Mouse (Mus musculus): ENCODE results near the gene Lrrc29.

Gene Lrrc29

DNA sequence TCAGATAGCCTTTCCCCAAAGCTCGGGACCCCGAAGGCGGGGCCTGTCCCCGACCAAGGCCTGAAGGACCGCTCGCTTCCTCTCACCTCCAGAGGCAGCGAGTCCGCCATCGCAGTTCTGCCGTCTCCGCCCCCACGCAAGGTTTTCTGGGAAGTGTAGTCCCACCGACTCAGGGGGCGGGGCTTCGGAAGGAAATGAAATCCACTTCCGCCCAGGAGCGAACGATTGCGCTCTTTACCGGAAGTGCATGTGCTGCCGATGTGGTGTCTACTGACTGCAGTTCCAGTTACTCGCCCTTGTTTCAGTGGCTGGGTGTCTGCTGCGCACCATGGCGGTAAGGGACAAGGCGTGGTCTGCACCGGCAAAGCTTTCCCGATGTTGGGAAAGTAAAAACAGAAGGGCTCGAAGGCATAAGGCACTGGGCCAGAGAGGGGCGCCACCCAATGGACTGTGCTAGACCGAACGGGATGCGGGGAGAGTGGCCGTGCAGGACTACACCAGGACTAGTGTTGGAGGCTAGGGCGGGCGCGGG is at the start of gene Lrrc29, which contains the start of gene Tmem208:
Gene Lrrc29, minus strand, starts transcription at position 138 of the 532 bp plus-strand sequence.
Gene Tmem208, plus strand, starts transcription at position 214 of the 532 bp plus-strand sequence.
- peak; percentile 98 for DNase-seq

DNA sequence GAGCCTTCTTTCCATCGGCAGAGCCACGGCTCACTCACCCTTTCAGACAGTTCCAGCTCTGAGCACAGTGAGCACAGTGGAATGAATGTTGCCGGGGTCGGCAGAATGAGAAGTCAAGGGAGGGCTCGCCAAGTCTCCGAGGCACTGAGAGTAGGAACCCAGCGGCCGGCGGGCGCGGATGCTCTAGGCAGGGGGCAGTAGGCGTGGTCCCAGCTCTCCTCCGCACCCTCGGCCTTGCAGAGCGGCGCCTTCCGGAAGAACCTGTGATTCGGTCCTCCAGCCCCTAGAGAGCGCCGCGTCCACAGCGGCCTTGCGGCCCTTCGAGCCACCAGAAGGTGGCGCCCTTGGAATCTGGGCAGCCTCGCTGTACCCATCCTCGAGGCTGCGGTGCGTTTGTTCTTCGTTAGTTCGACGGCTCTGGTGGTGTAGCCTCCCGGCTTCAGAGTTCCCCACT is 48.5 kb upstream of the Lrrc29 start:
- peak; percentile 11 for DNase-seq

DNA sequence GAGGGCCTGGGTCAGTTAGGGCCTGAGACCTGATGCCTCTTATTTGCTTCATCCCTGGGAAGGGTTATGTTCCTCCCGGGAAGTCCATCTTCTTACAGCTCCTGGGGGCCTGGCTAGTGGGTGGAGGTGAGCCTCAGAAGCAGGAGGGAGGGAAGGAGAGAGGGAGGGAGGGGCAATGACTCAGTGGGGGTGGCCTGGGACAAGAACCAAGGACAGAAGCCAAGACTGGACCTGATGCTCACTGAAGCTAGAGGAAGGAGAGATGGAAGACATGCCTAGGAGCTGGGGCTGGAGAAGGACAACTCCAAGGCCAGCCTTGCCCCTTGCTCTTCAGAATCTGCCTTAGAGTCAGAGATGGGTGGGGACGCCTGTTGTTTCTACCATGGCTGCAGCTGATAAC is 47.0 kb upstream of the Lrrc29 start, which contains the start of gene Plekhg4:
Gene Plekhg4, plus strand, starts transcription at position 243 of the 400 bp plus-strand sequence.
- no peak for DNase-seq

DNA sequence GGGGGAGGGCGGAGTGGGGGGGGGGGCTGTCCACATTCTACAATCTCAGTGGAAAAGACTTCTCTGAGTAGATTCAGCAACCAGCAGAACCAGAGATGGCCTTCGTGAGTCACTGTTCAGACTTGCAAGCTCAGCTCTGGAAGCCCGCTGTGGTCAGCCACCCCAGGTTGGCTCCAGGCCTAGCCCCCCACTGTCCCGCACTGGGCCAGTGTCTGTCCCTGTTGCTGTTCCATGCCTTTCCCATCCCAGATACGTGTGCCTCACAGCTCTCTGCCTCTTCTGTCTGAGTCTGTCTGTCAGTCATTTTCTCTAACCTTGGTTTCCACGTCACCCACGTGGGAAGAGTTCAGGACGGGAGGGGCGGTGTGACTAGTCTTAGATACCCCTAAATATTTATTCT is 46.4 kb upstream of the Lrrc29 start:
- DNase-seq: no peak

DNA sequence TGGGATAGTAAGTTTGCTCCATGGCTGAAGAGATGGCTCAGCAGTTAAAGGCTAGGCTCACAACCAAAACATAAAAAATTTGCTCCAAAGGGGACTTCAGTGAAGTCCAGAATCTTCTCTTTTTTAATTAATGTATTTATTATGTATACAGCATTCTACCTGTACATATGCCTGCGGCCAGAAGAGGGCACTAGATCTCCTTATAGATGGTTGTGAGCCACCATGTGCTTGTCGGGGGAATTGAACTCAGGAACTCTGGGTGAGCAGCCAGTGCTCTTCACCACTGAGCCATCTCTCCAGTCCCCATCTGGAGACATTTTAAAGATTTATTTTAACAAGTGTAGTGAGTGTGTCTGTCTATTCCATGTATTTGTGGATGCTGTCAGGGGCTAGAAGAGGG is 41.0 kb upstream of the Lrrc29 start:
- peak; percentile 29 for DNase-seq

DNA sequence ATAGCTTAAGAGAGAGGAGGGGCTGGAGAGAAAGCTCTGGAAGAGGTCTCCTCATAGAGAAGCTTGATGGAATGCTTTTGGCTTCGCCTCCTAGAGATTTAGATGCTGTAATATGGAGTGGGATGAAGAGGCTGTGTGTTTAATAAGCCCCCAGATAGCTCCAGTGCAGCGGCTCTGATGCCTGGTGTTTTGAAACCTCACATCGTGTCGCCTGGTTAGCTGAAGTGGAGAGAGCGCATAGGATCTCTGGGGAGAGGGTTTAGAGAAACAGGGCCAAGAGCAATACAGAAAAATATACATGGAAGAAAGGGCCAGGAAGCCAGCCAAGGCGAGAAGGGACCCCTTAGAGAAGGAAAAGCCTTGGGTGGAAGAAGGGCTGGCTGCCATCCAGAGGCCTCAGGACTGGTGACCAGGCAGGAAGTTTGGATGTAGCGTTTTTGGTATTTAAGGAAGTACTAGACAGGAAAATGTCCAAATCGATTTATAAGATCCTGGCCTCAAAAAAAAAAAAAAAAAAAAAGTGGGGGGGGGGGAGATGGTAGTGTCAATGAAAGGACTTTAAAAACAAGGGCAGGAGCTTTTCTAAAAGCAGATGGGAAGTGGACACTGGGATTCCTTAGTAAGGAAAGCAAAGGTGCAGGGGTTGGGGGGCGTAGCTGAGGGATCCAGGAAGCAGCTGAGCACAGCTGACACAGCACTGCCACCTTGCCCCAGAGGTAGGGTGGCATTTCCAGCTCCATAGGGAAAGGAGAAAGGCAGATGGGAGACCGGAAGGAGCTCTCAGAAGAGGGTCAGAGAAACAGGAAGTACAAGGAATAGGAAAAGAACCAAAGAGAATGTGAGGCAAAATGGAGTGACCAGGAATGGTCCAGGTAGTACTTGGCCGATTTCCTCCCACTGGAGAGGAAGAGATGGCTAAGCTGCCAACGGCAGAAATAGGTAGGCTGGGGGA is 35.9 kb upstream of the Lrrc29 start:
- DNase-seq: no peak

DNA sequence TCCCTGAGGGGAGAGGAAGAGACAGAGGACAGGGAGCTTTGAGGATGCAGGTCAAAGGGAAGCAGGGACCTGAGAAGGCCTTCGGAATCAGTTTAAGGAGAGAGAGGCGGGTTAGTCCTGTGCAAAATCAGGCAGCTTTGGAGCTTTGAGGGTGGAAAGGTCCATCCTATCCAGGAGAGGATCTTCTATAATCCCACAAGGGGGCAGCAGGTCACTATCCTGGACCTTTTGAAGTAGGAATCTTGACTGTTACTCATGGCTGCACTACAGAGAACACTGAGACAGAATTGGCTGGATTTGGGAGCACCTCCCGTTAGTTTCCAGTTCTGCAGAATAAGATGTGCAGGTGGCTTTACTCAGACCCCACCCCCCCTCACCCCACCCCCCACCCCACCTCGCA is 33.6 kb upstream of the Lrrc29 start:
- no peak for DNase-seq

DNA sequence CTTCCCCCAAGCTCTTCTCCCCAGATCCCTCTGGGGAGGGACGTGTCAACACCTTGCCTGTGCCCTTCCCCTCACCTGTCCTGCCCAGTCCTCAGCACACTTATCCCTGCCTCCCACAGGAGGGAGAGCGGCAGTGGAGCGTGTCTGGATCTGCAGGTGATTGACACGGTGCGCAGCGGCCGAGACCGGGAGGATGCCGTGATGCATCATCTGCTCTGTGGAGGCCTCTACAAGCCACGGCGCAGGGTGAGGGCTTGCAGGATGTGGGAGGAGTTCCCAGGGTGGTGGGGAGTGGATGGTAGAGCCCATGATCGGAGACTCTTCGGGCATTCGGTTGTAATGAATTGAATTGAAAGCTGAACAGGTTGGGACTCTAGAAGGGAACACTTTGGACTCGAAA is 33.1 kb upstream of the Lrrc29 start:
- no peak for DNase-seq

DNA sequence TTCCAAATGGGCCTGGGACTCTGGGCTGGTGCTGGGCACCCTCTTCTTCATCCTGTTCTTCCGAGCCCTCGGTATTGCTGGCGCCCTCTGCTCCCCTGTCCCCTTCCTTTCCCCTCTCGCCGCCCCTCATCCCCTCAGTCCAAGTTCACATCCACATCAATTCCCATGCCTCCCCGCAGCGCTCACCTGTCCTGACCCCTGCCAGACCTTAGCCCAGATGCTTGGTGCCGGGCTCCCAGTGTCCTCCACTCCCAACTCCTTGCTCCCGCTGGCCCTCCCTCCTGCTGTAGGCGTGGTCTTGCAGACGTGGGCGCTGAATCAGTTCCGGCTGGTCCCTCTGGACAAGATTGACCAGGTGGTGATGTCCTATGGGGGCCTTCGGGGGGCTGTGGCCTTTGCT is 30.6 kb upstream of the Lrrc29 start:
- DNase-seq: no peak

DNA sequence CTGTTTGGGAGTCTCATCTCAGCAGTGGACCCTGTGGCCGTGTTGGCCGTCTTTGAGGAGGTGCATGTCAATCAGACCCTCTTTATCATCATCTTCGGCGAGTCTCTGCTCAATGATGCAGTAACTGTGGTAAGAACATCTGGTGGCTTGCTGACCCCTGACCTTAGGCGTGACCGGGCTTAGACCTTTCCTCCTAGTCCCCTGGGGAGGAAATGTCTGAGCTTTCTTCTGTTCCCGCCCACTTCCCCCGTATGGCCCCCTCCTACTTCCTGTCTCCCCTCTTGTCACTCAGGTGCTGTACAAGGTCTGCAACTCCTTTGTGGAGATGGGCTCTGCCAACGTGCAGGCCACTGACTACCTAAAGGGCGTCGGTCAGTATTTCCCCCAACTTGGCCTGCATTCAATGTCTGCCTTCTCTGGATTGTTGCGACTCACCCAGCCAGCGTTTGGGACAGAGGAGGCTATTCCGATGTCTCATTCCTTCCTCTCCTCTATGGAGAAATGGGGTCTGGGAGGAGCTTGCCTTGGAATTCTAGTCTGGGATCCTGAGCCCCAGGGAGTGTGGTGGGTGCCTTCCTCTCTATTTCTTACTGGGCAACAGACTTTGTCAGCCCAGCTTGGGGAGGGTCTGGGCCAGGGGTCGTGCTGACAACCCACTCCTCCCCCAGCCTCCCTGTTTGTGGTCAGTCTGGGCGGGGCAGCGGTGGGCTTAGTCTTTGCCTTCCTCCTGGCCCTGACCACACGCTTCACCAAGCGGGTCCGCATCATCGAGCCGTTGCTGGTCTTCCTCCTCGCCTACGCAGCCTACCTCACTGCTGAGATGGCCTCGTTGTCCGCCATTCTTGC is 29.3 kb upstream of the Lrrc29 start:
- peak; percentile 65 for DNase-seq

DNA sequence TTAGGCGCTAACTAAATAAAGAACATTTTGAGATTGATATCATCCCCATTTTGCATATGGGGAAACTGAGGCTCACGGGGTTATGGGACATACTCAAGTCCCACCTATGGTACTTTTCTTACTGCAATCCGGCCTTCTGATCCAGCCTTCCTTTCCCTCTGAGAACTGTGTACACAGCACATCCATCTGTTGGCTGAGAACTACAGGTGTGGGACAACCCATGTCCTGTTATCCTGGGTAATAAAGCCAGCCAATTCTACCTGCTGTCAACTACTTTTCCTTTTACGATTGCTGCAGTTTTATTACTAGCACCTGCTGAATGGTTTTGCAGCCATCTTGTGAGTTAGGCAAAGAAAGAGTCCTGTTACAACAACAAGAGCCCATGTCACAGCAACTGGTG is 28.5 kb upstream of the Lrrc29 start:
- DNase-seq: no peak

DNA sequence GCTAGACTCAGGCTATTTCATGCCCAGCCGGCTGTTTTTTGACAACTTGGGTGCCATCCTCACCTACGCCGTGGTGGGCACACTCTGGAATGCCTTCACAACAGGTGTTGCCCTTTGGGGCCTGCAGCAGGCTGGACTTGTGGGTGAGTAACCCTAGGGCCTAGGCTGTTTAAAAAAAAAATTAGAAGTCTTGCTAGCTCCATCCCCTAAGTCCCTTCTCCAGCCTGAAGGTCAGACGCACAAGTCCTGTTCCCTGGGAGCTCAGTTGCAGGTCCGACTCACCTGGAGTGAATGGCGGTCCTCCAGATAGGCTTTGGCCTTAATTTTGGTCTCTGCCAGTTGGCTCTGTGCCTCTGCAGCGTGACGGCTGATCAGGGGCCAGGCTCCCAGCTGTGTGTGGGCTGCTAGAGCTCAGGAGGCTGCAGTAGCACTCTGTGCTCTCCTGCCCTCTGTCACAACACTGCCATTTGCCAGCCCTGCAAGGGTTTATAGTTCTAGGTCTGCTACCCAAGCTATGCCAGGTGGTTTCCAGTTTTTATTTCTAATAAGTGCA is 27.6 kb upstream of the Lrrc29 start:
- no peak for DNase-seq

DNA sequence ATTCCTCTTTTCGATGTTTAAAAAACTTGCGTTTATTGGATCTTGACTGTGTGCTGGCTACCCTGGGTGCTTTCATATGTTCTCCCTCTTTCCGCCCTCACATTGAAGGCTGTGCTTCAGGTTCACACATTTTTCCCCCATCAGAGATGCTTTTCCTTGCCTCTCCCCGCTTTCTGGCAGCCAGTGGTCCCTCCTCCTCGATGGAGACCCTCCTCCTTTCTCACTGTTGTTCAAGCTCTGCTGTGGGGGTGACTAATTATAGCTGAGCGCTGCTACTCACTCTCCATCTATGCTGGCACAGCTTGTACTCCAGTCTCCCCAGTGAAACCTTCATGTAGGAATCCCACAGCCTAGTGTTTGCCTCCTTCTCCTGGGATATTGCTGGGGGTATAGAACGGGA is 24.1 kb upstream of the Lrrc29 start:
- no peak for DNase-seq

DNA sequence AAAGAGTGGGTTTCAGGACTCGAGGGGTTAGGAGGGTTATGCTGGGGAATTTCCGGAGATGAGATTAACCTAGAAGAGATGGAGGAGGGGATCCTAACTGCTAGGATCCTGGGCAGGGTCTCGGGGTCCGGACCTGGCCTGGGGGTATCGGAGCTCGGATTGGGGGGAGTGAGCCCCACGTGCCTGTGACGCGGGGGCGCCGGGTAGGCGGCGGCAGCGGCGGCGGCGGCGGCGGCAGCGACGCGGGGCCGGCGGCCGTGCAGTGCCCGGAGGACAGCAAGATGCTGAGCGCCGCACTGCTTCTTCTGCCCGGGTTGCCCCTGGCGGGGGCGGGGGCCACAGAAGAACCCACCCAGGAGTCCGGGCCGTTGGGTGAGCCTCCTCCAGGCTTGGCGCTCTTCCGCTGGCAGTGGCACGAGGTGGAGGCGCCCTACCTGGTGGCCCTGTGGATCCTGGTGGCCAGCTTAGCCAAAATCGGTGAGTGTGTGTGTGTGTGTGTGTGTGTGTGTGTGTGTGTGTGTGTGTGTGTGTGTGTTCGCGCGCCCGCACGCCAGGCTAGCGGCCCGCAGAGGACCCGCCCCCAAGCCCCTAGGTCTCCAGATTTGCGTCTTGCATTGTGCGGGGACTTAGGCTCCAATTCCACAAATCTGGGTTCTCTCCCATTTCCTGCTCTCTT is 23.2 kb upstream of the Lrrc29 start:
- DNase-seq: peak; percentile 30

DNA sequence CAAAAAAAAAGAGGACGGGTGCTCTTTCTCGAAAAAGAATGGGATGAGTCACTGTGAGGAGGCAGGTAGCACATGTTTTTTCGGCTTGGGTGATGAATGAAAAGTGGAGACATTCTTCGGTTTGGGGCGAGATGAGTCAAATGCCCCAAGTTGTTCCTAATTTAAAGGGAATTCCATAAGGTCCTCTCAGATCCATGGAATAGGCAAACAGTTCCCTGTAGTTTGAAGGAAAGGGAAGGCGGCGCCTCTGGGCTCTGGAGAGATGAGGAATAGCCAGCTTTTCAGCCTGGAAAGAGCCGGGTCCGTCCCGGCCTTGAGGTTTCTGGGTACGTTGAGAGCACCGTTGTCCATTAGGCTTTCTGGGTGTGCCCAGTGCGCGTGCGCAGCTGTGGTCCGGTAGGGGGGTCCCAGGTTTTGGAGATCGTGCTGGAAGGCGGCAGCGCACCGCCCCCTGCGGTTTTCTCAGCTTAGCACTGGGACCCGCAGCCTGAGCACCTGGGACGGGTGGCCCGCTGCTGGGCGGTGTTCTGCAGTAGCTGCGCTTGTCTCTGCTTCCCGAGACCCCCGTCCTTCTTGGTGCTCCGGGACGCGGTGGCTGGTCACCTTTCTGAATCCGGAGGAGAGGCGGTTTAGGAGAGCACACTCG is 22.5 kb upstream of the Lrrc29 start, which contains the start of gene Slc9a5:
Gene Slc9a5, plus strand, starts transcription at position 394 of the 646 bp plus-strand sequence.
- DNase-seq: peak; percentile 68

DNA sequence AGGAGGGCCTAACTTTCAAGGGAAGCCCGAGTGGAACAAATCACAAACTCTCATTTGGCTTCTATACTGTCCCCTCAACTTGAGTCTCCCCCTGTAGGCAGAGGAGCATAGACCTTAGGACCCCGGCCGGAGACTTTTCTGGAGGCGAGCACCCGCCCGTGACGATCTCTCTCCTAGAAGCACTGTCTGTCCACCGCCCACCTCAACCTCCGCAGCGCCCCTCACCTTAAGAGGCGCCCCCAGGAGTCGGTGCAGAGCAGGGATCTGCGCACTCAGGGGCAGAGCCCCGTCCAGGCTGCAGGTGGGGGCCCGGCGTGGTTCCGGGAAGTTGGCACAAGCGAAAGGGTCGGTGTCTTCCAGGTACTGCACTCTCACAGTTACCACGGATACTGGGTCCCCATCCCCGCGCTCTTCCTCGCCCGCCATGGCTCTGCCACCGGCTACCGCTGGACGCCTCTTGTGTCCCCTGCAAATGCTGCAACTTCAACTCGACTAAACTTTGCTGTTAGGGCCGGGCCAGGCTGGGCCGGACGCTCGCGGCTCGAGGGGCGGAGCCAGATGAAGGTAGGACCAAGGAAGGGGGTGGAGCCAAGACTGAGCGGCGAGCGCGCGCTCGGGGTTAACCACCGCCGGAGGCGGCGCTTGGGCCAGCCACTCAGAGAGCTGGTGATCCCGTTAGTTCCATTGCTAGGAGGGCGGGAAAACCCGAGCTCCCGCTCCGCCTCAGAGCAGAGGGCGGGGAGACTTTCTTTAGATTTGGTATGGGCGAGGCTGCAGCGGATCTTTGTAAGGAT is 21.5 kb upstream of the Lrrc29 start, which contains the start of gene Fhod1:
Gene Fhod1, minus strand, starts transcription at position 526 of the 794 bp plus-strand sequence.
- DNase-seq: peak; percentile 89

DNA sequence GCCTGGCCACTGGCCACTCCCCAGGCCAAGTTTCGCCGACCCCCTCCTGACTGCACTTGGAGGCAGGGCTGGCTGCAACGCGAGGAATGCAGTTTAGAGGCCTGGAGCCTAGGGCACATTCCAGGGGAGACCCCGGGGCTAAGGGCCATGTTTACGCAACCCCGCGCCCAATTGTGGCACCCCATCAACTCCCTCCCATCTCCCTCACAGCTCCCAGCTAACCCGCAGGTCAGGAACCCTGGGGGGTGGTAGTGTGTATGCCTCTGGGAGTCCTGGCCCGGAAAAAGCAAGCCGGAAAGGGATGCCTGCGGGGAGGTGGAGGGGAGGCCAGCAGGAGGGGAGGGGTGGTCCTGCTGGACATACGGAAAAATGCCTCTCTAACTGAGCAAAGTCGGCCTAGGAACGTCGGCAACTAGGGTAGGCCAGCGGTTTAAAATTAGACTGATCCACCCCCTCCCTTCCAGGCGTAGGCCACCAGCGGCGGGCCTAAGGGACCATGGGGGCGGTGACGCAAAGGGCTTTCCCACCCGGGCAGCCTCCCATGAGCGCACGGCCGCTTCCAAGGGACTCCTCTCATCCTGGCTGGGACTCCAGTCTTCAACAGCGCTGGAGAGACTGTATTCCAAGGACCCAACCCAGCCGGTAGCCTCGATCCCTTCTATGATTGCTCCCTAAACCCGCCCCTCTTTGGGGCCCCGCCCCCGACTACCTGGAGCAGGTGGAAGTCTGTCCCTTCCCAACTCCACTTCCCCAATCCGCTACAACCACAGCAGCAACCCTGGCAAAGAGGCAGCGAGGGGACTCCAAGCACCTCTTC is 20.7 kb upstream of the Lrrc29 start:
- no peak for DNase-seq

DNA sequence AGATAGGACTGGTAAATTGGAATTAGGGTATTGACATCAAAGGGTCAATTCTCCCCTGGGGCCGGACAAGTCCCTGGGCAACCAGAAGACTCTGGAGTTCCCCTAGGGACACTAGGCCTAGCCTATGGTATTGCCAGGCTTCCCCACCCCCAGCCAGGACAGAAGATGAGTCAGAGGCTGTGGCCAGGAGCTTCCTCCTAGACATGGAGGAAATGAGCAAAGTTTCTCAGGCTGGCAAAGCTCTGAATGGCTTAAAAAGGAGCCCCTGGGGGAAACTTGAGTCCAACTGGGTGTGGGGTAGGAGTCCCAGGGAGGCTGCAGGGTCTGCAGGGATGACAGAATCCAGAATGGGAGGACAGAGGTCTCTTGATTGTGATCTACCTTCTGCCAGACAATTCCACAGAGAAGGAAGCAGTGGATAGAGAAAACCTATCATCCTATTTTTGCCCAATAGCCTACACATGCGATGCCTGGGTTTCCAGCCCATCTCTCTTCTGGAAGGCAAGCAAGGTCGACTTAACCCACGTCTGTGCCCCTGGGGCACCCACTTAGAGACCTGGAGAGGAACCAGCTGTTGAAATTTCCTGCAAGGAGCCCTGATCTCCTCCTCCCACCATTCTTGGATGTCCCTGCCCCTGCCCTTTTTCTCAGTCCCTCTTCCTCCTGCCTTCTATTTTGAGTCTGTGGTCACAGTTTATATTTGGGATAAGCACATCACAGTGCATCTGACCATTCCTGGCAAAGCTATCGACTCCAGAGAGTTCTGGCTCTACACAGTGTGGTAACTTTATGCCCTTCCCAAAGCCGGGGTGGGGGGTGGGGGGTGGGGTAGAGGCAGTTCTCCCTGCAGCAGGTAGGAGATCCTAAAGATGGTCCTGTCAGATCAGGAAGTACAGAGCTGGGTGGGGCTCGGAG is 19.2 kb upstream of the Lrrc29 start:
- DNase-seq: no peak
